In genomic region chr13:113549021-113549420, GRCm38 (mm10) we compare ENCODE assay signal across 23 mouse cellular contexts.
DNase-seq lines count a peak whose midpoint lies in the region; ATAC-seq and TF ChIP-seq lines count a peak whose summit lies in the region.
"Had no signal": no experiment of that assay in that cellular context is flagged by ENCODE, and none has a peak within 500 bp of the region (broad histone marks: within the 10 kb centered on the region; RNA-seq: fewer than 3 reads in every experiment).

No protein-coding gene starts in this region.

- no peak overlapping the region for H3K9ac ChIP-seq in liver, adult 2 months (ENCODE audit: low read depth, low read length)
- no peak overlapping the region for H3K9ac ChIP-seq in liver, embryonic 11.5 days (ENCODE audit: low read depth, low read length)
- H3K9ac ChIP-seq in forebrain, embryonic 13.5 days, result no peak overlapping the region
- H3K9ac ChIP-seq: embryonic facial prominence, embryonic 12.5 days had no signal

- no peak overlapping the region for H3K4me2 ChIP-seq in liver, embryonic 11.5 days
- H3K4me2 ChIP-seq in forebrain, embryonic 13.5 days, result no peak overlapping the region
- H3K4me2 ChIP-seq: embryonic facial prominence, embryonic 12.5 days had no signal

- TF ChIP-seq POLR2A in liver, adult 2 months (IDR thresholded peaks at IDR 0.05; ENCODE audit: extremely low read depth, insufficient read depth, low read length), result no peak

- 22% methylated on average over 3 of the region's 3 CpGs for WGBS in liver, adult 2 months
- WGBS in liver, embryonic 11.5 days, result 80% methylated on average over 3 of the region's 3 CpGs
- 87% methylated on average over 3 of the region's 3 CpGs for WGBS in forebrain, embryonic 13.5 days

- no peaks in the 10 kb centered on the region for H3K27me3 ChIP-seq in liver, adult 2 months (ENCODE audit: control insufficient read depth, insufficient read depth, low read length)
- no peaks in the 10 kb centered on the region for H3K27me3 ChIP-seq in liver, embryonic 11.5 days (replicated peaks; ENCODE audit: control insufficient read depth, insufficient read depth, low read length)
- no peaks in the 10 kb centered on the region for H3K27me3 ChIP-seq in forebrain, embryonic 13.5 days
- H3K27me3 ChIP-seq: CH12.LX; embryonic facial prominence, embryonic 12.5 days; Patski had no signal

- ATAC-seq in liver, embryonic 11.5 days (replicated peaks; ENCODE audit: low FRiP score), result no peak
- peak; percentile 67 for ATAC-seq in monocyte, adult 5-6 weeks (replicated peaks; ENCODE audit: insufficient number of reproducible peaks, low FRiP score, low TSS enrichment, poor library complexity, severe bottlenecking)
- no peak for ATAC-seq in forebrain, embryonic 13.5 days
- ATAC-seq: activated CD4-positive, CD25-positive, alpha-beta regulatory T cell, adult 4 months; CD4-positive, CD25-positive, alpha-beta regulatory T cell, adult 4 months; forebrain, embryonic 14.5 days; forebrain, embryonic 16.5 days; Patski had no signal

- H3K4me1 ChIP-seq in liver, adult 2 months (ENCODE audit: control insufficient read depth, insufficient read depth, low read length), result no peaks in the 10 kb centered on the region
- H3K4me1 ChIP-seq in liver, embryonic 11.5 days (replicated peaks; ENCODE audit: control insufficient read depth, insufficient read depth, low read length), result no peaks in the 10 kb centered on the region
- no peaks in the 10 kb centered on the region for H3K4me1 ChIP-seq in forebrain, embryonic 13.5 days
- H3K4me1 ChIP-seq: embryonic facial prominence, embryonic 10.5 days; embryonic facial prominence, embryonic 12.5 days had no signal

- DNase-seq in liver, adult 2 months (ENCODE audit: extremely low read depth, low read depth, low spot score), result peak; percentile 64
- no peak for DNase-seq in liver, embryonic 11.5 days (ENCODE audit: low spot score)
- DNase-seq in layer of hippocampus, adult 18-20 months (ENCODE audit: low spot score in 2 of 2), result no peak
- DNase-seq: adrenal gland, adult 8-10 months; adrenal gland, postnatal 14 days; adrenal gland, postnatal 36 days; B cell, adult 2 months; cerebellum, adult 11-12 months; cerebellum, adult 2 months; cerebellum, adult 9-10 months; cerebellum, postnatal 10 days; cerebellum, postnatal 25 days had no signal

- no peak overlapping the region for H3K4me3 ChIP-seq in liver, adult 2 months (ENCODE audit: insufficient read depth, low read depth, low read length)
- no peak overlapping the region for H3K4me3 ChIP-seq in liver, embryonic 11.5 days (ENCODE audit: low read depth, low read length)
- H3K4me3 ChIP-seq in forebrain, embryonic 13.5 days, result no peak overlapping the region
- H3K4me3 ChIP-seq: embryonic facial prominence, embryonic 10.5 days; embryonic facial prominence, embryonic 12.5 days had no signal

- H3K79me2 ChIP-seq in liver, adult 2 months (ENCODE audit: control insufficient read depth, insufficient read depth, low read length), result no peaks in the 10 kb centered on the region

- H3K9me3 ChIP-seq in liver, embryonic 11.5 days (ENCODE audit: control insufficient read depth, low read length), result no peaks in the 10 kb centered on the region
- H3K9me3 ChIP-seq in forebrain, embryonic 13.5 days (replicated peaks), result no peaks in the 10 kb centered on the region
- H3K9me3 ChIP-seq: embryonic facial prominence, embryonic 10.5 days; embryonic facial prominence, embryonic 12.5 days; G1E had no signal

- no peak for TF ChIP-seq CTCF in liver, adult 2 months (IDR thresholded peaks at IDR 0.05; ENCODE audit: low read depth, low read length)

- no peak overlapping the region for H3K27ac ChIP-seq in liver, adult 2 months (replicated peaks; ENCODE audit: insufficient read depth, low read depth, low read length)
- H3K27ac ChIP-seq in liver, embryonic 11.5 days (ENCODE audit: low read depth, low read length), result no peak overlapping the region
- H3K27ac ChIP-seq in forebrain, embryonic 13.5 days, result no peak overlapping the region
- H3K27ac ChIP-seq: embryonic facial prominence, embryonic 10.5 days; embryonic facial prominence, embryonic 12.5 days had no signal

- H3K36me3 ChIP-seq in liver, adult 2 months (ENCODE audit: control insufficient read depth, insufficient read depth, low read length), result no peaks in the 10 kb centered on the region
- H3K36me3 ChIP-seq in liver, embryonic 11.5 days (ENCODE audit: control insufficient read depth, insufficient read depth, low read length), result no peaks in the 10 kb centered on the region
- no peaks in the 10 kb centered on the region for H3K36me3 ChIP-seq in forebrain, embryonic 13.5 days (ENCODE audit: poor library complexity, severe bottlenecking)
- H3K36me3 ChIP-seq: embryonic facial prominence, embryonic 10.5 days; embryonic facial prominence, embryonic 12.5 days; G1E had no signal
